8 mouse cellular contexts compared by ENCODE assay signal in genomic region chr19:23139756-23140470, GRCm38 (mm10). TPM values are rescaled to one million over a fixed set of nuclear protein-coding genes. Genes with fewer than 3 reads are reported as not detected.
DNase-seq lines count a peak whose midpoint lies in the region; ATAC-seq and TF ChIP-seq lines count a peak whose summit lies in the region.

No protein-coding gene starts in this region.

- peak overlapping the region; percentile 96 for H3K4me3 ChIP-seq in layer of hippocampus, adult 2 months
- peak overlapping the region; percentile 70 for H3K4me3 ChIP-seq in embryonic facial prominence, embryonic 10.5 days
- H3K4me3 ChIP-seq in intestine, embryonic 16.5 days (ENCODE audit: low read length) = peak overlapping the region; percentile 70

- no peak overlapping the region for H3K9ac ChIP-seq in intestine, embryonic 16.5 days (ENCODE audit: low read depth, low read length)

- 46% methylated on average over 12 of the region's 12 CpGs for WGBS in embryonic facial prominence, embryonic 10.5 days
- whole genome bisulfite sequencing in intestine, embryonic 16.5 days = 43% methylated on average over 12 of the region's 12 CpGs

- peaks cover 79% of the 10 kb centered on the region for H3K27me3 ChIP-seq in embryonic facial prominence, embryonic 10.5 days (replicated peaks; ENCODE audit: low read depth, poor library complexity, severe bottlenecking)
- H3K27me3 ChIP-seq in intestine, embryonic 16.5 days (replicated peaks; ENCODE audit: control insufficient read depth, insufficient read depth, low read length) = no peaks in the 10 kb centered on the region

- peak overlapping the region; percentile 95 for H3K4me2 ChIP-seq in intestine, embryonic 16.5 days (ENCODE audit: low read depth, low read length)

- 0 out of 2 replicates have a peak, but pooled peaks have one; percentile 0 for ATAC-seq in intestine, embryonic 16.5 days

- peaks cover 40% of the 10 kb centered on the region for H3K4me1 ChIP-seq in embryonic facial prominence, embryonic 10.5 days
- peaks cover 24% of the 10 kb centered on the region for H3K4me1 ChIP-seq in intestine, embryonic 16.5 days (ENCODE audit: control insufficient read depth, insufficient read depth, low read length)

- DNase-seq in layer of hippocampus, adult 2 months (ENCODE audit: low spot score in 2 of 2) = no peak
- no peak for DNase-seq in layer of hippocampus, adult 18-20 months (ENCODE audit: low spot score in 2 of 2)
- DNase-seq in embryonic facial prominence, embryonic 10.5 days (ENCODE audit: low spot score) = no peak
- DNase-seq in lung, postnatal 36 days = peak; percentile 59
- no peak for DNase-seq in layer of hippocampus, postnatal 14 days (ENCODE audit: low spot score in 2 of 2)
- DNase-seq in layer of hippocampus, adult 9-10 months (ENCODE audit: low spot score) = no peak
- DNase-seq in spleen, postnatal 14 days (ENCODE audit: low spot score in 2 of 2) = no peak

- no peaks in the 10 kb centered on the region for H3K36me3 ChIP-seq in embryonic facial prominence, embryonic 10.5 days (replicated peaks)
- H3K36me3 ChIP-seq in intestine, embryonic 16.5 days (ENCODE audit: control insufficient read depth, insufficient read depth, low read length) = no peaks in the 10 kb centered on the region

- peak overlapping the region; percentile 100 for H3K27ac ChIP-seq in layer of hippocampus, adult 2 months
- no peak overlapping the region for H3K27ac ChIP-seq in embryonic facial prominence, embryonic 10.5 days (replicated peaks)
- H3K27ac ChIP-seq in intestine, embryonic 16.5 days (ENCODE audit: low read length) = peak overlapping the region; percentile 89

- no peaks in the 10 kb centered on the region for H3K9me3 ChIP-seq in embryonic facial prominence, embryonic 10.5 days
- H3K9me3 ChIP-seq in intestine, embryonic 16.5 days (ENCODE audit: control insufficient read depth, low read length) = no peaks in the 10 kb centered on the region

- no peak for TF ChIP-seq CTCF in layer of hippocampus, adult 2 months (conservative IDR thresholded peaks at IDR 0.05)

RNA-seq across cellular contexts. Expression of gene Klf9, which starts 1.1 kb away (rescaled TPM):
- 100 to 1,000 TPM; 176 to 178 TPM for total RNA-seq in layer of hippocampus, adult 2 months (2021)
- total RNA-seq in layer of hippocampus, adult 18-20 months (2021) = 100 to 1,000 TPM; 163 to 172 TPM
- polyA plus RNA-seq in embryonic facial prominence, embryonic 10.5 days (2016; fragmentation: Nextera tagmentation; extraction: Ambion mirVana) = 0.79 and 0.96 TPM in 2 replicates
- 3.3 and 4.0 TPM in 2 replicates for polyA plus RNA-seq in intestine, embryonic 16.5 days (2015; fragmentation: Nextera tagmentation; extraction: Ambion mirVana)
- 100 to 1,000 TPM; 185 to 203 TPM for total RNA-seq in layer of hippocampus, postnatal 14 days (2021)
